Mouse (Mus musculus) cerebellum, postnatal 10 days (tissue): Measurements from ENCODE around the gene Nlrc5.

Experiments used
- DNase-seq, 2 experiments: peaks; one replicate each; pipeline ENCODE4 v3.0.0; 2021; ENCODE audit warnings: mixed read lengths in 2 of 2

Nlrc5 gene

DNA sequence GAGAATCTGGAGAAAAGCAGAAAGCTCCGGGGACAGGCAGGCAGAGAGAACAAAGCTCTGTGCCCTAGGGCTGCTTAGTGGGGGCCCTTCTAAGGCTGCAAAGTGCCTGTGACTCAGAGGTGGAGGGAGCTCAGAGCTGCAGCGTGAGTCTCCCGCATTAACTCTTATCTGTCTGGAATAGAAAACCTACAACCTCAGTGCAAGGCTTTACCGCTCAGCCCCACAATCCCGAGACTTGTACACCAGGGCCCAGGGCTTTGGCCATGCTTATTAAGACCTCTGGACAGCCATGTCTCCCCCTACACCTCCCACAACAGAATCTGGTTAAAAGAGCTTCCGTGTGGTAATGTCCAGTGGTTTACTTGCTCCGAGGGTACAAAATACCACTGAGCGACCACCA lies 97.8 kb downstream of the Nlrc5 start:
- DNase-seq, result no peak

GRCm38 (mm10) chr8:94532525-94532872 lies 98.3 kb downstream of the Nlrc5 start:
- DNase-seq, result no peak

DNA sequence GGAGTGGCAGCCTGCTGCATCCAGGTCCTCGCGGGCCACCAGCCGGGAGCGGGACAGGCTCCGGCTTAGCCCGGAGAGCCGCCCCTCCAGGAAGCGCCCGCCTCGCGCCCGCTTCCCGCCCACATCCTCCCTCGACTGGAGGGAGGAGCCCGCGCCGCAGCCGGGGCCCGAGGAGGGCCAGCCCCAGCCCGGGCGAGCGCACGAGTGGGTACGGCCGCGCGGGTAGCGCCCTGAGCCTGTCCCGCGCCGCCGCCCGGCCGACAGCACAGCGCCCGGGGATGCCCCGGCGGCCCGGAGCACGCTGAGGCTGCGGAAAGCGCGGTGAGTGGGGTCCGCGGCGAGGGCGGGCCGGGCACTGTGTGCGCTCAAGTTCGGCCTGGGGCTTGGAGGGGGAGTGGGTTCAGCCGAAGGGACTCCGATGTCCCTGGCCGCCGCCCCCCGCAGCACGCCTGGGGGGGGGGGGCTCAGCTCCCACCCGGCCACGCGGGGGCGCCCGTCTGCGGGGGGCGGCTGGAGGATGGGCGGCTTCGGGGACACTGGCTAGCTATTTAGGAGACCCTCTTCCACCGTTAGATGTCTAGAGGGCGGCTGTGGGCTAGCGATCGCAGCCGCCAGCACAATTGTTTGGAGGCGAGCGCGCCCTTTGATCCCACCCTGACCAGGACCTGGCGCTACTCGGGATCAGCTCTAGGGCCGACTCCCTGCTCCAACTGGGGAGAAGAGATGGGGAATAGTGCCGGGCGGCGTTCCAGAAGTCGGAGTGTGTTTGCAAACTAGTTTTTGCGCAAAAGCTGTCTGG lies 98.9 kb downstream of the Nlrc5 start, which contains the start of gene Cpne2:
TSS of gene Cpne2 (plus strand) at position 118 of the 799 bp plus-strand sequence.
- peak; percentile 49 to 63 for DNase-seq

- no peak for DNase-seq
Observed at GRCm38 (mm10) chr8:94534612-94535011, 100.5 kb downstream of the Nlrc5 start.

DNA sequence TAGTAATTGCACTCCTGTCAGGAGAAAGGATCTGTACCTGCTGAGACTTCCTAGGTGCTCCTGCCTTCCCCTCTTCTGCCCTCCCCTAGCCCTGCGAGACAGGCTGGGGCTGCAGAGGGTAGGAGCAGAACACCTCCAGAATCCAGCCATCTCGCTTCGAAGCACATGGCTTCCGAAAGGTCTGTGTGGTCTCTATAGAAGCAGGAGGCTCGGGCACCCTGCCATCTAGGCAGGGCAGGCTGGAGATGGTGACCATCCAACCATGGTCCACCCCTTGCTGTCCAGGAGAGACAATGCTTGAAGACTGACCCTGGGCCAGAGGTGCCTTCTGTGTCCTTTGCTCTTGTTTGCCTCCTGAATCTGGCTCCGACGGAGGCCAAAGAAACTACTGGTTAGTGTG lies 101.5 kb downstream of the Nlrc5 start:
- DNase-seq, result peak; percentile 58

DNA sequence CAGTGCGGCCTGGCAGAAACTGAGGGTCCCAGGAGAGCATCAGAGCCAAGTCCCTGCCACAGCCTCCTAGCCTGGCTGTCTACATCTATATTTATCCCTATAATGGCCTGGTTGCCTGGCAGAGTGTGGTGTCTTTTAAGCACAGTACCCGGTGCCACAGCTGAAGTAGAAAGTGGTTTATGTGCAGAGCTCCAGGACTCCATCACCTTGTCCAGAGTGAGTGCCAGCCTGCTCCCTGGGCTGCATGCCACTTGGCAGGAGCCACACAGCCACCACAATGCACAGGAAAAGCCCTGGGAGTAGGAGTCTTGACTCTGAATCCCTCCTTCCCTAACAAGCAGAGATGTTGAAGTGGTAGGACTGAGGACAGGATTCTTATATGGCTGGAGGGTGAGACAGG lies 103.3 kb downstream of the Nlrc5 start:
- DNase-seq, result peak in 1 of 2 experiments; percentile 57

DNA sequence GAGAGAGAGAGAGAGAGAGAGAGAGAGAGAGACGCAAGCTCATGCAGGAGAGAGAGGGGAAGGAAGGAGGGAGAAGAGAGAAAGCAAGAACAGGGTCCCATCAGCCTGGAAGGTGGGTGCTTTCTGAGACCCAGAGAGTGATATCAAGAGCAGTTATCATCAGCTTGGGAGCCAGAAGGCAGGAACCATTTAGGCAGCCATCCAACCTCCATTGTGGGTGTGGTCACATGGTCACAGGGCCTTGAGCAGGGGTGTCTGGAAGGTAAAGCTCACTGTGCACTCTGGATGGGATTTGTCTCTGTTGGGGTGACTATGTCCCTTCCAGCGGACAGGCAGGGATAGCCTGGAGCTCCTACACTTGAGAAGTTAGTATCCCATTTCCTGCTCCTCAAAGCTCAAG lies 105.9 kb downstream of the Nlrc5 start:
- DNase-seq, result peak; percentile 38 to 45

GRCm38 (mm10) chr8:94540889-94541795 lies 107.0 kb downstream of the Nlrc5 start:
- DNase-seq, result peak; percentile 43 to 53

- DNase-seq, result no peak
Observed at GRCm38 (mm10) chr8:94543981-94544380, 109.8 kb downstream of the Nlrc5 start.

DNA sequence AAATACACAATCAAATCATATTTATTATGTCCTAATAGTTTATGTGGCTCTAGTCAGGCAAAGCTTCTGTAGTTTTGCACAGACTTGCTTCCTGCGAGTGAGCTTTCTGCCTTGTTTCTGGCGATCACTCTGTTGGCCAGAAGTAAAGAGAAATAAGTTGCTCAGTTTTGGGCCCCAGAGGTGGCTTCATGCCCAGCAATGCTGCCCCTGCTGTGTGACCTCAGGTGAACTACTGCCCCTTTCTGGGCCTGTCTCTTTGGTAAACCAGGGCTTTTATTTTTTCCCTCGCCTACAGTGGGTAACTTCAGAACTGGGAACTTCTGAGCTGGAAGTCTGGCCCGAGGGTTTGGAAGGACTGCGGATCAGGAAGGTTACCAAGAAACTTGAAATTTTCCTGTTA lies 114.9 kb downstream of the Nlrc5 start:
- peak in 1 of 2 experiments; percentile 55 for DNase-seq

DNA sequence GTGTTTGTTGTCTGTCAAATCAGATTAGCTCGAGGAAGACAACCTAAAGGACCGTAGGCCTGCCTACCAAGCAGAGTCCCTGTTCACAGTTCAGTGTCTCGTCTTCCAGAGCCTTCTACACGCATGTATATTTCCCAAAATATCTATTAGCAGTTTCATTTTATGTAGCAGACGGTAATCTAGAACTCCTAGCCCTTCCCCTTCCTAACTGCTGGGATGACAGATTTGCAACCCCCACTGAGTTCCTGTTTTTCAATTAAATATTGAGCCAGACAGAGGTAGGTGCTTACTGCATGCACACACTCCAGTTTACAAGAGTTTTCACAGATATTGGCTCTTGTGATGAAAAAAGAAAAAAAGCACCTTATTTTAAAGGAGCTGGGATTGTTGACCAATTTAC lies 115.3 kb downstream of the Nlrc5 start:
- no peak for DNase-seq

- DNase-seq, result no peak
Observed at GRCm38 (mm10) chr8:94549998-94550397, 115.8 kb downstream of the Nlrc5 start.

DNA sequence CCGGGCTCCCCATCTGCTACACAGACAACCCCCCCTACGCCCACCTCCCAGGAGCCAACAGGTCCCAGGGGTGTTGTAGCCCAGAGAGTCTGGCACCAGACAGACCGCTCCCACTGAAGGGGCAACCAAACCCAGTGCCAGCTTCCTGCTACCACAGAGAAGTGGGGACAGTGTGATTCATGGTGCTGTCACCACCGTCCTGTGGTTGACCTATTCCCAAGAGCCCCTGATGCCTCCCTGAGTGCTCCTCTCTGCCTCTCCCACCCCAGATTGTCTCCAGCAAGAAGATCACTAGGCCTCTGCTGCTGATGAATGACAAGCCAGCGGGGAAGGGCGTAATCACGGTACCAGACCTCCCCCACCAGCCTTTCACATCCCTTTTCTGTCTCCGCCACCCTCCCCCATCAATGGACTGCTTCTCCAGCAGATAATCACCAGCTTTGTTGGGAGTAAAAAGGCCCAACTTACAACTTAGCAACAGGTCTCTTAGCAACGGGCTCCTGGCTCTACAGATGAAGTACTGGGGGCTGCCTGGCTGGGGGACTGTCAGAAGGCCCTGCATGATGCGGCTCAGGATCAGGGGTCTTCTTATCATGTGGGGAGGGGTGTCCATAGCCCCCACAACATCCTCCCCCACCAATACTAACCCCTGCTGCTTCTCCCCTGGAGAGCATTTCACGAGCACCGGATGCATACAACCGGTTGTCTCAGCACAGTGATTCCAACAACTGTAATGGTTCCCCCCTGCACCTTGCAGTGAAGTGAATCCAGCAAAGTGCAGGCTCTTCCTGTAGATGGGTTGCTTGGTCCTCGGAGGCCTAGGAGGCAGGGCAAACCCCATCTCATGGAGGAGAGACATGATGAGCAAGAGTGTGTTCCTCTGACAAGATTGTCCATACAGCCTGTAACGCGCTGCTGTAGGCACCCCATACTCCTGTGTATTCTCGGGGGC lies 117.6 kb downstream of the Nlrc5 start:
- peak in 1 of 2 experiments; percentile 67 for DNase-seq

DNA sequence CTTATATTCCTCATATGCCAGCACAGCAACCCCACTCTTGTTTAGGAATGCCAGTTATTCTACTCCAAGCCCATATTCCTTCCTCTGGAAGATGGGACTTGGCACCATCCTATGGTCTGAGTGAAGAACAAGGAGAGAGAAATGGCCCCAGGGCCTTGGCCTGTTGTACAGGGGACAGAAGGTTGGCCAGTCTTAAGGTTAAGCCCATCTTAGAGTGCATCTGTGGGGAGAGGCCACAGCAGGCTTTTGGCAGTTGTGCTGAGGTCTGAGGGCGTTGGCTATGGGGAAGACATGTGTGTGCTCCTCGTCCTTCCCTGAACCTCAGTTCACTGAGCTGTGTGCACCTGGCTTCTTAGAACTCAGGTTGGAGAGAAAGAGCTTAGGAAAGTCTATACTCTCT lies 118.5 kb downstream of the Nlrc5 start:
- no peak for DNase-seq

- DNase-seq, result no peak
Observed at GRCm38 (mm10) chr8:94557281-94557680, 123.1 kb downstream of the Nlrc5 start.

DNA sequence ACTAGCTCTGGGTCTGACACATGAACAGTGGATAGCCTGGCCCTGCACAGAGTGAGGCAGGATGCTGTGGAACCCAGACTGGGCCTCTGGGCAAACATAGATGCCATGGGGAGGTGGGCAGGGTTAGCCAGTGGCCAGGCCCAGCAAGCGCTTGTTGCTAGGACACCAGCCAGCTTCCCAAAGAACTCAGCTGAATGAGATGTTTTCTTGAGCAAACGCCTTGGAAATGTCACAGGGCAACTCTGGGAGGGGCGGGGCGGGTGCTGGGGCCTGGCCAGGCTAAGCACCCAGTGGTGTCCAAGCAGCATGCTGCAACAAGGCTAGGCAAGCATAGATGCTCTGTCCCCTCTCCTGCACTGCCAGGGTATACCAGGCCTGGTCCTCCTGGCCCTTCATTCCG lies 127.1 kb downstream of the Nlrc5 start:
- DNase-seq, result peak in 1 of 2 experiments; percentile 47

DNA sequence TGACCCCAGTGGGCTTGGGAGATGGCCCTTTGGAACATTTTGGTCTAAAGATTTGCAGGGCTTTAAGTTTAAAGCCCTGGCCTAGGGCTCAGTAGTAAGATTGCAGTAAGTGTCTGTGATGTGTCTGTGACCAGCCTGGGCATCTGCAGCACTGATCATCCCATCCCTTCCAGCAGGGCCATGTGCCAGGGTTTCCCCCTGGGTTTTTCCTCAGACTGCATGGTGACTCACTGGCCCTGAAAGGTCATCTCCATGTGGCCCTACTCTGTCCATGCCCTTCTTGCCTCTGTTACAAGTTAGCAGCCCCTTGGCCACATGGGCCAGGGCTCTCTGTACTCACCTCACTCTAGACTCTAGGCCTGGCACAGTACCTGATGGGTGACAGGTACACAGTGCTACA lies 130.3 kb downstream of the Nlrc5 start:
- DNase-seq, result no peak

DNA sequence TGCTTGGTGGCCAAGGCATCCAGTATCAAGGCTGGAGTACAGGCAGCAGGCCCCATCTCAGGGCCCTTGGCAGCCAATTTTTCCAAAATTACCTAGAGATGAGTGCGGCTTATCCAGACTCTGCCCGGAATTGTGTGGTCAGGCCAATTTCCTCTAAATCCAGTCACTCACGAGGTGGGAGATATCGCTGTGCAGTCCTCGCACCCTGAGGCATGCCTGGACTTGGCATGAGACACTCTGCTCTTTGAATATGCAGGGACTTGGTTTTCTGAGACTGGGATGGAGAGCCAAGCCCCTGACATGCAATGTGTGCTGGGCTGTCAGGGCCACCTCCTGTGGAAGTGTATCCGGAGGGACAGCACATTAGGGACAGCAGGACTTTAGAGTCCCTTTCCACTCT lies 131.9 kb downstream of the Nlrc5 start:
- peak in 1 of 2 experiments; percentile 51 for DNase-seq

- DNase-seq, result peak in 1 of 2 experiments; percentile 49
Observed at GRCm38 (mm10) chr8:94566446-94567158, 132.4 kb downstream of the Nlrc5 start.

DNA sequence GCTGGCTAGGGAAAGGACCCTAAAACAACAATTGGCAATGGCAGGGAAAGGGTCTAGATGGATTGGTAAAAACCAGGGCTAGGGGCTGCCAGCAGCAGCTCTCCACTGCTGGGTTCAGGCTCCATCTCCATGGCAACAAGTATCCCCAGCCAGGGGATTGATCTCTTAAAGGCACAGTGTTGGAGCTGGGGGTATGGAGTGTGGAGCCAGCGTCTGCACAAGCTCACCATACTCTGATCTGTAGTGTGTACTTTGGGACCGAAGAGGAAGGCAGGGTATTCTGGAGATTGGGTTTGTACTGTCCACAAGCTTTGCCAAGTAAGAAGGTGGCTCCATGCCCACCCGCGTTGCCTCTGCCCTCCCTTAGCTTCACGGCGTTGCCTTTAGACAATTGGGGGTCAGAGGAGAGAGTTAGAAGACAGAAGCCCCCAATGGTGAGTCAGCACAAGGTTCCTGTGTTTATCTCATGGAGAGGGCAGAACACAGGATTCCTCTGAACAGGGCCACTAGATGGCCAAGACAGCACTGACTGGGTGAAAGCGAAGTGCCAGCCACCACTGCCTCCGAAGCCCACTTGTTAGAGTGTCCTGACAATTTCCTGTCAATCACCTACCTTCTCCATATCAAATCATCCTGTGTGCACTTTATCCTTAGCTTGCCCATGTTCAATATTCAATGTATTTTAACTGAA lies 133.1 kb downstream of the Nlrc5 start:
- peak; percentile 69 to 76 for DNase-seq

DNA sequence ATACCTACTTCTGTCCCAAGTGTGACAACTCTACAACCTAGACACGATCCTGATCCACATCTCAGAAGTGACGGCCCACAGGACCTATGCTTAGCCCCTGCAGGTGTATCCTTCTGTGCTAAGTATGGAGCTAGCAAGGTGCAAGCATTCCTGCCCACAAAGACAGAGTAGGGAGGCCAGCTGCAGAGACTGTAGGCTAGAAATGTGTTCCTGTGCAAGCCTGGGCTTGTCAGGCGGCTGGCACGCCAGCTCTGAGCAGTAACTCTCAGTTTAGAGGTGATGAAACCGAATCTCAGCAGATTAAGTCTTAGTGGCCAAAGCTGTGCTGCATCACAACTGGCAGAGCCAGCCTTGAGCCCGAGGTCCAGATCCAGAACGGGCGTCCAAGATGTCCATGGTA lies 133.9 kb downstream of the Nlrc5 start:
- DNase-seq, result no peak
